Mouse (Mus musculus): ENCODE results near the gene Rph3al. TPM values are rescaled to one million over a fixed set of nuclear protein-coding genes. Genes with fewer than 3 reads are reported as not detected.

The Rph3al gene
- polyA plus RNA-seq (2014; fragmentation: Illumina TruSeq; extraction: RNeasy Lipid Tissue Mini Kit (QIAGEN cat#74804); ENCODE audit: low read depth, low replicate concordance), result 5.5 TPM

DNA sequence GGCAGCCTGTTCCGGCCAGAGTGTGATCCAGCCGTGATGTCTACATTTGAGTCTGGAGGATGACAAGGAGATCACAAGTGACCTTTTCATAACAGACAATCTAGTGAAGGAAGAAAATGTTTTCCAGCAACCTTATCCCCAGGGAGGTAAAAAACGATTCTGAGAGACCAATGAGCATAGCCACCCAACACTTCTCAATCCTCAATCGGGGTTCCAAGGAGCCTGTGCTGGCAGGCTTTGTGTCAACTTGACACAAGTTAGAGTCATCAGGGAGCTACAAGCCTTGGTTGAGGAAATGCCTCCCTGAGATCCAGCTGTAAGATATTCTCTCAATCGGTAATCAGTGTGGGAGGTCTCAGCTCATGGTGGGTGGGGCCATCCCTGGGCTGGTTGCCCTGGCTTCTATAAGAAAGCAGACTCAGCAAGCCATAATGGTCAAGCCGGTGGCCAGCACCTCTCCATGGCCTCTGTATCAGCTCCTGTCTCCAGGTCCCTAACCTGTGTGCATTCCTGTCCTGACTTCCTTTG is at the start of gene Rph3al:
Gene Rph3al (minus strand): TSS at position 51 of the 528 bp plus-strand sequence.

DNA sequence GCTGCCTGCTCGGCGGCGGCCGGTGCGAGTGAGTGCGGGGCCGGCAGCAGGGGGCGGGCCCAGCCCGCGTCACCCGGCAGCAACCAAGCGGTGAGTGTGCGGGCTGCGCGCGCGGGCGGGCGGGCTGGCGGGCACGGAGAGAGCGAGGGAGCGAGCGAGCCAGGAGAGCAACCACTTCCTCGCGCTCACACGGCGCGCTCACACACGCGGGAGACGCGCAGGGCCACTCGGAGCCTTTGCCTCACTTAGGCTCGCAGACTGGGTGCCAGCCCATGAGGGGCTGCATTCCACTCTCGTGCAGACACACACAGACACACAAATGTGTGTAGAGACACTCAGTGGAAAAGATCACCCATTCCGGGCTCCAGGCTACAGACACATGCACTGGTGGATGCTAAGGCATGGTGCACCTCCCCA is 142.2 kb downstream of the Rph3al start, which contains the start of gene Doc2b:
Gene Doc2b (minus strand): TSS at position 21 of the 417 bp plus-strand sequence.

Other genes with a start within 250 kb of the Rph3al start
- 2,021 TPM for gene Ywhae, start 205.6 kb downstream of the Rph3al start, polyA plus RNA-seq (2014; fragmentation: Illumina TruSeq; extraction: RNeasy Lipid Tissue Mini Kit (QIAGEN cat#74804); ENCODE audit: low read depth, low replicate concordance)
- 9.4 TPM for gene Doc2b, start 142.4 kb downstream of the Rph3al start, polyA plus RNA-seq (2014; fragmentation: Illumina TruSeq; extraction: RNeasy Lipid Tissue Mini Kit (QIAGEN cat#74804); ENCODE audit: low read depth, low replicate concordance)
- not detected for gene 1700016K19Rik, start 61.5 kb upstream of the Rph3al start, polyA plus RNA-seq (2014; fragmentation: Illumina TruSeq; extraction: RNeasy Lipid Tissue Mini Kit (QIAGEN cat#74804); ENCODE audit: low read depth, low replicate concordance)
- gene Rflnb, start 89.4 kb upstream of the Rph3al start, polyA plus RNA-seq (2014; fragmentation: Illumina TruSeq; extraction: RNeasy Lipid Tissue Mini Kit (QIAGEN cat#74804); ENCODE audit: low read depth, low replicate concordance), result 23.1 TPM
- 47.4 TPM for gene Vps53, start 241.2 kb upstream of the Rph3al start, polyA plus RNA-seq (2014; fragmentation: Illumina TruSeq; extraction: RNeasy Lipid Tissue Mini Kit (QIAGEN cat#74804); ENCODE audit: low read depth, low replicate concordance)
- gene Fam57a, start 241.2 kb upstream of the Rph3al start, polyA plus RNA-seq (2014; fragmentation: Illumina TruSeq; extraction: RNeasy Lipid Tissue Mini Kit (QIAGEN cat#74804); ENCODE audit: low read depth, low replicate concordance), result 5.6 TPM

Data from adrenal gland, adult 10 weeks (tissue).